Mouse (Mus musculus): ENCODE results near the gene Tmem123.

Gene Tmem123

GRCm38 (mm10) chr9:7775011-7775410 is 11.2 kb downstream of the Tmem123 start:
- no peak for DNase-seq (ENCODE audit: low read depth, low spot score)

- DNase-seq (ENCODE audit: low read depth, low spot score), result no peak
Observed at GRCm38 (mm10) chr9:7775986-7776385, 12.1 kb downstream of the Tmem123 start.

GRCm38 (mm10) chr9:7776940-7777339 is 13.1 kb downstream of the Tmem123 start:
- DNase-seq (ENCODE audit: low read depth, low spot score), result no peak

- no peak for DNase-seq (ENCODE audit: low read depth, low spot score)
Observed at GRCm38 (mm10) chr9:7777652-7778051, 13.8 kb downstream of the Tmem123 start.

GRCm38 (mm10) chr9:7778771-7779170 is 14.9 kb downstream of the Tmem123 start:
- no peak for DNase-seq (ENCODE audit: low read depth, low spot score)

GRCm38 (mm10) chr9:7779786-7780185 is 15.9 kb downstream of the Tmem123 start:
- DNase-seq (ENCODE audit: low read depth, low spot score), result no peak

- DNase-seq (ENCODE audit: low read depth, low spot score), result no peak
Observed at GRCm38 (mm10) chr9:7780250-7781150, 16.7 kb downstream of the Tmem123 start.

- no peak for DNase-seq (ENCODE audit: low read depth, low spot score)
Observed at GRCm38 (mm10) chr9:7783823-7784614, 20.2 kb downstream of the Tmem123 start.

GRCm38 (mm10) chr9:7784615-7785012 is 20.8 kb downstream of the Tmem123 start:
- DNase-seq (ENCODE audit: low read depth, low spot score), result no peak

GRCm38 (mm10) chr9:7785396-7785795 is 21.6 kb downstream of the Tmem123 start:
- no peak for DNase-seq (ENCODE audit: low read depth, low spot score)

GRCm38 (mm10) chr9:7786086-7786485 is 22.2 kb downstream of the Tmem123 start:
- DNase-seq (ENCODE audit: low read depth, low spot score), result no peak

- DNase-seq (ENCODE audit: low read depth, low spot score), result no peak
Observed at GRCm38 (mm10) chr9:7788411-7788810, 24.6 kb downstream of the Tmem123 start.

- DNase-seq (ENCODE audit: low read depth, low spot score), result no peak
Observed at GRCm38 (mm10) chr9:7789764-7790575, 26.1 kb downstream of the Tmem123 start.

GRCm38 (mm10) chr9:7790580-7791084 is 26.8 kb downstream of the Tmem123 start:
- DNase-seq (ENCODE audit: low read depth, low spot score), result no peak

- DNase-seq (ENCODE audit: low read depth, low spot score), result no peak
Observed at GRCm38 (mm10) chr9:7793561-7793960, 29.7 kb downstream of the Tmem123 start.

GRCm38 (mm10) chr9:7795581-7795980 is 31.7 kb downstream of the Tmem123 start:
- DNase-seq (ENCODE audit: low read depth, low spot score), result no peak

GRCm38 (mm10) chr9:7796129-7796864 is 32.5 kb downstream of the Tmem123 start:
- DNase-seq (ENCODE audit: low read depth, low spot score), result no peak

- DNase-seq (ENCODE audit: low read depth, low spot score), result no peak
Observed at GRCm38 (mm10) chr9:7797542-7797941, 33.7 kb downstream of the Tmem123 start.

GRCm38 (mm10) chr9:7798555-7798954 is 34.7 kb downstream of the Tmem123 start:
- no peak for DNase-seq (ENCODE audit: low read depth, low spot score)

GRCm38 (mm10) chr9:7805101-7805506 is 41.3 kb downstream of the Tmem123 start:
- DNase-seq (ENCODE audit: low read depth, low spot score), result no peak

GRCm38 (mm10) chr9:7822758-7823157 is 58.9 kb downstream of the Tmem123 start:
- DNase-seq (ENCODE audit: low read depth, low spot score), result no peak

Measured in retina, adult 2 months (tissue).